Mouse (Mus musculus): Measurements from ENCODE around the gene Ces2f. TPM values are rescaled to one million over a fixed set of nuclear protein-coding genes. Genes with fewer than 3 reads are reported as not detected.

Gene Ces2f
- polyA plus RNA-seq, 1 experiment from 2014 or later: not detected

Other genes starting within 250 kb of the Ces2f start
- gene Ces2a, start 213.4 kb upstream of the Ces2f start, polyA plus RNA-seq (2014; fragmentation: Nextera tagmentation; extraction: Ambion mirVana): not detected in 2 replicates
- gene Ces2b, start 115.8 kb upstream of the Ces2f start, polyA plus RNA-seq (2014; fragmentation: Nextera tagmentation; extraction: Ambion mirVana): not detected in 2 replicates
- gene Ces2c, start 100.3 kb upstream of the Ces2f start, polyA plus RNA-seq (2014; fragmentation: Nextera tagmentation; extraction: Ambion mirVana): not detected in 2 replicates
- gene Ces2e, start 21.1 kb upstream of the Ces2f start, polyA plus RNA-seq (2014; fragmentation: Nextera tagmentation; extraction: Ambion mirVana): not detected in 2 replicates
- 0.56 and 0.62 TPM in 2 replicates for gene Ces2g, start 14.4 kb downstream of the Ces2f start, polyA plus RNA-seq (2014; fragmentation: Nextera tagmentation; extraction: Ambion mirVana)
- not detected in 2 replicates for gene Ces2h, start 53.5 kb downstream of the Ces2f start, polyA plus RNA-seq (2014; fragmentation: Nextera tagmentation; extraction: Ambion mirVana)
- gene Ces3a, start 101.2 kb downstream of the Ces2f start, polyA plus RNA-seq (2014; fragmentation: Nextera tagmentation; extraction: Ambion mirVana): not detected in 2 replicates
- not detected in 2 replicates for gene Ces3b, start 136.4 kb downstream of the Ces2f start, polyA plus RNA-seq (2014; fragmentation: Nextera tagmentation; extraction: Ambion mirVana)
- not detected in 2 replicates for gene Ces4a, start 184.4 kb downstream of the Ces2f start, polyA plus RNA-seq (2014; fragmentation: Nextera tagmentation; extraction: Ambion mirVana)
- gene Cbfb, start 223.3 kb downstream of the Ces2f start, polyA plus RNA-seq (2014; fragmentation: Nextera tagmentation; extraction: Ambion mirVana): 57.2 and 61.2 TPM in 2 replicates

All from heart, embryonic 11.5 days (tissue).